Mouse (Mus musculus) lung, embryonic 14.5 days (tissue): ENCODE data around the gene Chpf. TPM values are rescaled to one million over a fixed set of nuclear protein-coding genes. Genes with fewer than 3 reads are reported as not detected.
A peak's percentile ranks its signal among the peaks of the same experiment; 100 is the strongest.

ENCODE experiments used
- ATAC-seq: fragments of 200-750 bp; cut with Nextera tagmentation; 2 replicates; pipeline ENCODE4 v1.8.0; 2017; ENCODE audit warnings: mild to moderate bottlenecking, moderate TSS enrichment, moderate library complexity; ENCODE audit not compliant: insufficient read depth
- DNase-seq: peaks from one replicate; pipeline ENCODE4 v3.0.0-alpha.2; 2015
- H3K27ac ChIP-seq: fragments of 300-500 bp; sonication (generic); 2 replicates; pipeline ENCODE4 v1.5.1; 2014; ENCODE audit warnings: low read depth, mild to moderate bottlenecking, moderate library complexity
- H3K27me3 ChIP-seq: fragments of 300-500 bp; sonication (generic); 2 replicates; pipeline ENCODE4 v1.6.1; 2014; ENCODE audit warnings: low read length, control low read depth; ENCODE audit not compliant: insufficient read depth
- H3K36me3 ChIP-seq: fragments of 300-500 bp; sonication (generic); 2 replicates; pipeline ENCODE4 v1.6.1; 2014; ENCODE audit warnings: control low read depth; ENCODE audit not compliant: insufficient read depth
- H3K4me1 ChIP-seq: fragments of 300-500 bp; sonication (generic); 2 replicates; pipeline ENCODE4 v1.6.1; 2014; ENCODE audit warnings: antibody characterized with exemption, control low read depth; ENCODE audit not compliant: insufficient read depth
- H3K4me2 ChIP-seq: fragments of 300-500 bp; sonication (generic); 2 replicates; pipeline ENCODE4 v1.6.1; 2014; ENCODE audit warnings: mild to moderate bottlenecking
- H3K4me3 ChIP-seq: fragments of 300-500 bp; sonication (generic); 2 replicates; pipeline ENCODE4 v1.5.1; 2014; ENCODE audit warnings: low read depth, low read length
- H3K9ac ChIP-seq: fragments of 300-500 bp; sonication (generic); 2 replicates; pipeline ENCODE4 v1.6.1; 2014
- H3K9me3 ChIP-seq: fragments of 300-500 bp; sonication (generic); 2 replicates; pipeline ENCODE4 v1.6.1; 2016; ENCODE audit warnings: low read depth, low read length, control low read depth
- CTCF ChIP-seq: IDR thresholded peaks from 2 replicates; pipeline ENCODE4 v1.5.1; 2016; ENCODE audit warnings: antibody characterized with exemption, low read depth
- WGBS: fragments of 180-500 bp; shearing (Covaris S2); extraction: QIAGEN DNeasy Blood & Tissue Kit; methylation state at CpG from one replicate; pipeline ENCODE4 v1.1.7; 2014; 5-methylcytosine and 5-hydroxymethylcytosine counted together
- polyA plus RNA-seq: library from polyadenylated mRNA; unstranded; fragments of >200 nt; fragmentation: Nextera tagmentation; extraction: Ambion mirVana; gene quantifications from 2 replicates; pipeline ENCODE4 v1.2.1, GENCODE M21; 2014

Chpf gene
- polyA plus RNA-seq, 1 experiment from 2014 or later, result 35.1 TPM

DNA sequence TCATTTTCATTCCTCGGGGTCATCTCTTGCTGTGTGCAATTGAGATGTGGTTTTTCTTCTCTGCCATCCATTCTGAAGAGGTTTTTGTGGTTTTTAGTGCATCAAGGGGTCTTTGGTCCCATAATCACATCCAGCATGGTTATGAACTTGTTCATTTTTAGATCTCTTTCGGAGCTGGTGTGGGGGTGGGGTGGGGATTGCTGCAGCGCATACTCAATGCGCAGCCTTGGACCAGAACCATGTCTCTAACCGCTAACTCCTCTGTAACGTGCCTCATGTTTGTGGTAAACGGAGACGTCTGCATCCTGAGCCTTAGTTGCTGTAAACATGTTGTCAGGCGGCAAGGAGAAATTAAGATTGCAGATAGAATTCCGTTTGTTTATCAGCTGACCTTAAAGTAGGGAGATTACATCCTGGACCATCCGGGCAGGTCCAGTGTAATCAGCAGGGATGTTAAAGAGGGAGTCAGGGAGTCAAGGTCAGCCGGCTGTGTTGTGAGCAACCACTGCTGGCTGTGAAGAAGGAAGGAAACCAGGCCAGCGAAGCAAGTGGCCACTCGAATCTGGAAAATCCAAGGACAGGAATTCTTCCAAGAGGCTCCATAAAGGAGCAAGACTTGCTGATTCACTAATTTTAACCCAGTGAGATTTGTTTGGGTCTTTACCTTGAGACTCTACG lies 37.7 kb upstream of the Chpf start:
- 60% methylated on average over 15 of the region's 15 CpGs for WGBS

DNA sequence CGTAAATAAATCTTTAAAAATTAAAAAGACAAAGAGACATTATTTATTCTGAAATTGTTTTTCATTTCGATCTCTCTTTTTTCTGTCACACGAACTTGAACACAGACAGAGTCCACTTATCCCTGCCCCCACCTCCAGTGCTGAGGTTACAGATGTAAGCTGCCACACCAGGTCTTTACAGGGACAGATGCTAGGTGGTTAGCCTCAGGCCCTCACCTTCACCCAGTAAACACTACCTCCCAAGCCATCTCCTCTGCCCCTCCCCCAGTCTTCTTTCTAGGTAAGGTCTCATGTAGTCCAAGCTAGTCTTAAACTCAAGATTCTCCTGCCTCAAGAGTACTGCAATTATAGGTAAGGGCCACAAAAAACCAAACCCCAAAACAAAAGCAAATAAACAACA lies 33.4 kb upstream of the Chpf start:
- no peak for ATAC-seq

More for the DNA sequence above, 37.7 kb upstream of the Chpf start:
- Histone ChIP-seq H3K9ac (no peak overlapping the region), H3K9me3 (no peaks in the 10 kb centered on the region), H3K4me3 (no peak overlapping the region), H3K36me3 (no peaks in the 10 kb centered on the region), H3K4me1 (peaks cover 15% of the 10 kb centered on the region), H3K4me2 (no peak overlapping the region), H3K27ac (no peak overlapping the region), H3K27me3 (no peaks in the 10 kb centered on the region)
- TF ChIP-seq CTCF, result no peak
- peak; percentile 32 for DNase-seq
- no peak for ATAC-seq

DNA sequence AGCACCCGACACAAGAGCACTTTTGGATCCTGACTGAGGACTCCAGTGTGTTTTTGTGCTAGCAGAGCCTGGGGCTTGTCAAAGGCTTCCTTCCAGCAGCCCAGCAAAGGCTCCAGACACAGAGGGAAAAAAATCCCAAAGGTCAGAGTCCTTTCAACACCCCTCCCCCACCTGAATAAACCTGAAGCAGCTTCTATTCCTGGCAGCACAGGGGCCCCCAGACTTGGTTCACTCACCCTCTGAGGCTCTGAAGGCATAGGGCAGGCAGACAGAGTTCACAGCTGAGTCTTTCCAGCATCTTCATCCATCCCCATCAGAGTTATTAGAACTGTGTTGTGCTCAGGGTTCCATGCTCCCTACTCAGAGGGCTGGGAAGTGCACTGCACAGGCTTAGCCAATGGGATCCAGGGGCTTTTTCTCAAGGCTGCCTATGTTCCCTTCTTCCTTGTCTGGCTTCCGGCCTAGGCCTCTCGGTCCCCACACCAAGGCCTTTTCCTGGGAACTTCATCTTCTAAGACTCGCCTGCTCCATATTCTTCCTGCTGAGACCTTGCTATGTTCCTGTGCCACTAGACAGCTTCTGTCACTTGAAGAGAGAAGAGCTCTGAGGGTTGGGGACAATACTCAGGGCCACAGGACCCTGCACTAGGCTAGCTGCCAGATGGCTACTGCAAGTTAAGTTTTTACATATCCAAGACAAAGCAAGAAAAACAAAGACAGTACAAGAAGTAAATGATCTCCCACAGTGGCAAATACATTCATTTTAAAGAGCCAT lies 32.5 kb upstream of the Chpf start:
- no peak overlapping the region for H3K4me2 ChIP-seq
- H3K9ac ChIP-seq, result no peak overlapping the region
- DNase-seq (peak; percentile 17), ATAC-seq (0 out of 2 replicates have a peak, but pooled peaks have one; percentile 9)
- no peaks in the 10 kb centered on the region for H3K27me3 ChIP-seq
- 42% methylated on average over 4 of the region's 4 CpGs for WGBS
- H3K36me3 ChIP-seq, result no peaks in the 10 kb centered on the region
- H3K27ac ChIP-seq, result peak overlapping the region; percentile 79; the same call in 1 of the 2 replicates
- no peaks in the 10 kb centered on the region for H3K9me3 ChIP-seq
- peaks cover 14% of the 10 kb centered on the region for H3K4me1 ChIP-seq
- no peak for TF ChIP-seq CTCF
- no peak overlapping the region for H3K4me3 ChIP-seq

More for the DNA sequence above, 33.4 kb upstream of the Chpf start:
- WGBS, result 89% methylated on average over 3 of the region's 3 CpGs
- H3K27ac ChIP-seq, result no peak overlapping the region
- H3K4me1 ChIP-seq, result peaks cover 7% of the 10 kb centered on the region; the same call in 1 of the 2 replicates
- H3K36me3 ChIP-seq, result no peaks in the 10 kb centered on the region
- H3K9me3 ChIP-seq, result no peaks in the 10 kb centered on the region
- DNase-seq, result no peak
- no peak overlapping the region for H3K4me3 ChIP-seq
- H3K9ac ChIP-seq, result no peak overlapping the region
- H3K4me2 ChIP-seq, result no peak overlapping the region
- H3K27me3 ChIP-seq, result no peaks in the 10 kb centered on the region
- no peak for TF ChIP-seq CTCF

DNA sequence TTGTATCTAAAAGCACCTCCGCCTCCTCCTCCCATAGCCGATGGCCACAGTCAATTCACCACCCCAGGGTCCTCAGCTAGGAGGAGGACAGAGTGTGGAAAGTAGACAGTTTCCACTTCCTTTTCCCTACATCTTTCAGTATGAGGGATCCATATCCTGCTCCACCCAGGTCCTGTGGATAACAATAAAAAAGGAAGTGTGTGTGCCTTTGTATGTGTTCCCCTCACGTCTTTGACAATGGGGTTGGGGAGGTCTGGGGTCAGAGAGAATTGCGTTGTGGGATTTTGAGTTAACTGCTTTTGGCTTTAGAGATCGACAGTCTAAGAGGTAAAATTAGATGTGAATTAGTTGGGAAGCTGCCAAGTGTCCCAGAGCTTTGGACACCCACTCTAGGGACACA lies 31.0 kb upstream of the Chpf start:
- 59% methylated on average over 5 of the region's 5 CpGs for whole genome bisulfite sequencing
- Histone ChIP-seq H3K36me3 (no peaks in the 10 kb centered on the region), H3K4me2 (no peak overlapping the region), H3K9ac (no peak overlapping the region), H3K4me1 (peaks cover 14% of the 10 kb centered on the region), H3K27me3 (no peaks in the 10 kb centered on the region), H3K4me3 (no peak overlapping the region), H3K9me3 (no peaks in the 10 kb centered on the region), H3K27ac (no peak overlapping the region)
- DNase-seq (peak; percentile 19), ATAC-seq (no peak)
- TF ChIP-seq CTCF, result no peak

DNA sequence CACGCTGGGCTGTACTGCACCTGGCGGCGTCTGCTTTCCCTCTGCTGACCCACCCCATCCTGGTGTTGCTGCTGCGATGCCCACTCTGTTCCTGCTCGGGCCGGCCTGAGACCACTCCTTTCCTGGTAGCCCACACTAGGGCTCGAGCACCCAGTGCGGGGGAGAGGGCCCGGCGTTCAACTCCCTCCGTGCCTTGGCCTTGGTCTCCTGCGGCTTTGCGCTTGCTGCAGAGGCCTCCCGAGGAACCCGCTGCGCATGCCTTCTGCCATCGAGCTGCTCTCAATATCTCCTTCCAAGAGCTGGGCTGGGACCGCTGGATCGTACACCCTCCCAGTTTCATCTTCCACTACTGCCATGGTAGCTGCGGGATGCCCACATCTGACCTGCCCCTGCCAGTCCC lies 30.5 kb upstream of the Chpf start:
- no peaks in the 10 kb centered on the region for H3K9me3 ChIP-seq
- WGBS, result 52% methylated on average over 20 of the region's 20 CpGs
- H3K4me1 ChIP-seq, result peaks cover 14% of the 10 kb centered on the region
- no peak overlapping the region for H3K27ac ChIP-seq
- no peak for TF ChIP-seq CTCF
- H3K4me2 ChIP-seq, result no peak overlapping the region
- no peak for ATAC-seq
- H3K9ac ChIP-seq, result no peak overlapping the region
- H3K4me3 ChIP-seq, result no peak overlapping the region
- no peak for DNase-seq
- H3K36me3 ChIP-seq, result 0 out of 2 replicates have a peak, but pooled peaks cover 1% of the 10 kb centered on the region
- H3K27me3 ChIP-seq, result no peaks in the 10 kb centered on the region

DNA sequence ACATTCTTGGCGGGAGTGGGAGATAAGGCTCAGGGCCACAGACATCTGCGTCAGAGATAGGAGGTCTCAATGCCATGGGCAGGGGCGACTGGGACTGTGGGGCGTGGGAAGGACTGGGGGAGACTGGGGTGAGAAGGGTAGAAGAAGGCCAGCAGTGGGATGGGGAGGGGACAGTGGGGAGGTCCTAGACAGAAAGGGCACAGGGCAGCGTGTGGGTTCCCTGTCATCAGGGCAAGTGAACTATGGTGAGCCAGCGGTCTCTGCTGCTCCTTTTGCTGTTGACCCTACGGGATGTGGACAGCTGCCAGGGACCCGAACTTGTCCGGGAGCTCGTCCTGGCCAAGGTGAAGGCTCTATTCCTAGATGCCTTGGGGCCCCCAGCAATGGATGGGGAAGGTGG lies 27.9 kb upstream of the Chpf start, which contains the start of gene Inha:
Gene Inha, plus strand, starts transcription at position 72 of the 400 bp plus-strand sequence.
- peaks cover 23% of the 10 kb centered on the region for H3K4me1 ChIP-seq
- ATAC-seq, result no peak
- no peaks in the 10 kb centered on the region for H3K27me3 ChIP-seq
- peak within 1 kb of the TSS; percentile 97 for H3K9ac ChIP-seq
- WGBS, result 38% methylated on average over 10 of the region's 10 CpGs
- peaks cover 26% of the 10 kb centered on the region for H3K36me3 ChIP-seq
- peak within 1 kb of the TSS; percentile 91 for H3K4me3 ChIP-seq
- DNase-seq, result no peak
- H3K4me2 ChIP-seq, result peak within 1 kb of the TSS; percentile 95
- no peak for TF ChIP-seq CTCF
- no peaks in the 10 kb centered on the region for H3K9me3 ChIP-seq
- peak within 1 kb of the TSS; percentile 97 for H3K27ac ChIP-seq
